Mouse (Mus musculus): ENCODE measurements around the gene S100a14.
A peak's percentile ranks its signal among the peaks of the same experiment; 100 is the strongest.

Gene S100a14

GRCm38 (mm10) chr3:90517711-90518110 is 8.9 kb upstream of the S100a14 start:
- no peak for DNase-seq (ENCODE audit: low spot score)

- peak; percentile 32 for DNase-seq (ENCODE audit: low spot score)
These were observed 1.2 kb upstream of the S100a14 start for GRCm38 (mm10) chr3:90525421-90525820.

GRCm38 (mm10) chr3:90526076-90526475 is 580 bp upstream of the S100a14 start:
- DNase-seq (ENCODE audit: low spot score) = no peak

GRCm38 (mm10) chr3:90527291-90527873 is 726 bp downstream of the S100a14 start:
- no peak for DNase-seq (ENCODE audit: low spot score)

GRCm38 (mm10) chr3:90531713-90532112 is 5.1 kb downstream of the S100a14 start:
- no peak for DNase-seq (ENCODE audit: low spot score)

GRCm38 (mm10) chr3:90535446-90535845 is 8.8 kb downstream of the S100a14 start:
- DNase-seq (ENCODE audit: low spot score) = no peak

- DNase-seq (ENCODE audit: low spot score) = no peak
These were observed 10.7 kb downstream of the S100a14 start, which contains the start of gene S100a16 for GRCm38 (mm10) chr3:90537141-90537904. TSS of gene S100a16 (plus strand) at chr3:90537254.

- DNase-seq (ENCODE audit: low spot score) = no peak
These were observed 11.2 kb downstream of the S100a14 start for GRCm38 (mm10) chr3:90537905-90538296.

- DNase-seq (ENCODE audit: low spot score) = no peak
These were observed 14.2 kb downstream of the S100a14 start for GRCm38 (mm10) chr3:90540904-90541303.

- DNase-seq (ENCODE audit: low spot score) = no peak
These were observed 23.2 kb downstream of the S100a14 start for GRCm38 (mm10) chr3:90549676-90550420.

GRCm38 (mm10) chr3:90550421-90550790 is 23.8 kb downstream of the S100a14 start:
- DNase-seq (ENCODE audit: low spot score) = no peak

- no peak for DNase-seq (ENCODE audit: low spot score)
These were observed 25.6 kb downstream of the S100a14 start for GRCm38 (mm10) chr3:90552231-90552630.

- DNase-seq (ENCODE audit: low spot score) = no peak
These were observed 29.3 kb downstream of the S100a14 start for GRCm38 (mm10) chr3:90555954-90556353.

GRCm38 (mm10) chr3:90560008-90560628 is 33.5 kb downstream of the S100a14 start, which contains the start of gene S100a3:
TSS of gene S100a3 (plus strand) at chr3:90560578.
- DNase-seq (ENCODE audit: low spot score) = no peak

GRCm38 (mm10) chr3:90574691-90575090 is 48.0 kb downstream of the S100a14 start:
- no peak for DNase-seq (ENCODE audit: low spot score)

- DNase-seq (ENCODE audit: low spot score) = no peak
These were observed 48.7 kb downstream of the S100a14 start for GRCm38 (mm10) chr3:90575320-90575719.

GRCm38 (mm10) chr3:90576351-90577001 is 49.8 kb downstream of the S100a14 start:
- no peak for DNase-seq (ENCODE audit: low spot score)
